Mouse (Mus musculus) central nervous system, embryonic 18 days (tissue): ENCODE measurements around the gene Olfr871. TPM values are rescaled to one million over a fixed set of nuclear protein-coding genes. Genes with fewer than 3 reads are reported as not detected.

Source experiments
- polyA plus RNA-seq: library from polyadenylated mRNA; depleted of rRNA; stranded (reverse); fragments of >200 nt; gene quantifications from 2 replicates; pipeline ENCODE4 v1.2.3, GENCODE M21; 2012; rRNA removed

The Olfr871 gene
- polyA plus RNA-seq: not detected in 2 replicates

GRCm38 (mm10) chr9:20211907-20212306 lies at the start of gene Olfr871:
Gene Olfr871, plus strand, starts transcription at chr9:20212207.

GRCm38 (mm10) chr9:20173957-20174356 lies 38.0 kb upstream of the Olfr871 start, which contains the start of gene Olfr870:
Gene Olfr870, minus strand, starts transcription at chr9:20174057.

GRCm38 (mm10) chr9:20236819-20237218 lies 24.8 kb downstream of the Olfr871 start, which contains the start of gene Olfr872:
Gene Olfr872, plus strand, starts transcription at chr9:20237119.

Other genes starting within 250 kb of the Olfr871 start
- not detected in 2 replicates for gene Olfr866, start 184.2 kb upstream of the Olfr871 start, polyA plus RNA-seq
- not detected in 2 replicates for gene Olfr867, start 154.6 kb upstream of the Olfr871 start, polyA plus RNA-seq
- not detected in 2 replicates for gene Olfr868, start 113.6 kb upstream of the Olfr871 start, polyA plus RNA-seq
- not detected in 2 replicates for gene Olfr869, start 83.2 kb upstream of the Olfr871 start, polyA plus RNA-seq
- not detected in 2 replicates for gene Olfr870, start 38.1 kb upstream of the Olfr871 start, polyA plus RNA-seq
- not detected in 2 replicates for gene Olfr872, start 24.9 kb downstream of the Olfr871 start, polyA plus RNA-seq
- gene Olfr39, start 70.1 kb downstream of the Olfr871 start, polyA plus RNA-seq: not detected in 2 replicates
- gene Olfr873, start 86.3 kb downstream of the Olfr871 start, polyA plus RNA-seq: not detected in 2 replicates
- gene Olfr18, start 123.9 kb downstream of the Olfr871 start, polyA plus RNA-seq: 0.09 and 0.12 TPM in 2 replicates
- gene Zfp560, start 173.0 kb downstream of the Olfr871 start, polyA plus RNA-seq: 37.2 and 39.5 TPM in 2 replicates
- gene Zfp26, start 248.0 kb downstream of the Olfr871 start, polyA plus RNA-seq: 13.4 and 13.5 TPM in 2 replicates